Mouse (Mus musculus): ENCODE results near the gene Fbxo11. TPM values are rescaled to one million over a fixed set of nuclear protein-coding genes. Genes with fewer than 3 reads are reported as not detected.
"Not testable (repeated sequence)": the region's sequence is repeated elsewhere in the genome, so short reads cannot be mapped to it uniquely, and the experiment has no call there.

Gene Fbxo11
- polyA plus RNA-seq, 1 experiment = 0.17 TPM

DNA sequence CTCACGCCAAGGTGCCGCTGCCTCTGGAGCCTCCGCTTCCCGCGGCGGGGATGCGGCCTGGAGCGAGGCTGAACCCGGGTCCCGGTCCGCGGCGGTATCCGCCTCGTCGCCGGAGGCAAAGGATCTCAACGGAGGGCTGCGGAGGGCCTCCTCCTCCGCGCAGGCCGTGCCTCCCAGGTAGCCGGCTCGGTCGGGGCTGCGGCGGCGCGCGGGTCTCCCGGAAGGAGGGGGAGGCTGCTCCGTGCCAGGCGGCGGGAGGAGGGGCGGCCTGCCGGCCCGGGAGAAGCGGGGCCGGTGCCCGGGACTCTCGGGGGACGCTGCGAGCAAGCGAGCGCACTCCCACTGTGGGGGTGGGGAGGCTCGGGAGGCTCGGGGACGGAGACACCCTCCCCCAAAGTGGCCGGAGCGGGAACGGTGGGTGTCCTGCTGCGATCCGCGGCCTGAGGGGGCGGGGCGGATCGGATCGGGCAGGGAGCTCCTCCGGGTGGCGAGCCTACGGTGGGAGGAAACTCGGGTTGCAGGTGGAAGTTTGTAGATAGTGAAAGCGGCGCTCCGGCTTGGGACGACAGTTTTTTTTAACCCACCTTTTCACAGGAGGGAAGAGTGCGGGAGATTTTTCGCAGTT, 89.8 kb downstream of the Fbxo11 start:
- H3K36me3 ChIP-seq (ENCODE audit: control insufficient read depth) = peaks cover 40% of the 10 kb centered on the region
- H3K9me3 ChIP-seq (ENCODE audit: control insufficient read depth, low read length) = no peaks in the 10 kb centered on the region
- TF ChIP-seq GATA1 (IDR thresholded peaks at IDR 0.05; ENCODE audit: low read length) (no peak), TAL1 (IDR thresholded peaks at IDR 0.05; ENCODE audit: low read length) (no peak)
- H3K4me1 ChIP-seq (ENCODE audit: control insufficient read depth) = peaks cover 68% of the 10 kb centered on the region
- peak overlapping the region; percentile 97 for H3K4me3 ChIP-seq (replicated peaks)
- no peaks in the 10 kb centered on the region for H3K27me3 ChIP-seq (ENCODE audit: control insufficient read depth)

DNA sequence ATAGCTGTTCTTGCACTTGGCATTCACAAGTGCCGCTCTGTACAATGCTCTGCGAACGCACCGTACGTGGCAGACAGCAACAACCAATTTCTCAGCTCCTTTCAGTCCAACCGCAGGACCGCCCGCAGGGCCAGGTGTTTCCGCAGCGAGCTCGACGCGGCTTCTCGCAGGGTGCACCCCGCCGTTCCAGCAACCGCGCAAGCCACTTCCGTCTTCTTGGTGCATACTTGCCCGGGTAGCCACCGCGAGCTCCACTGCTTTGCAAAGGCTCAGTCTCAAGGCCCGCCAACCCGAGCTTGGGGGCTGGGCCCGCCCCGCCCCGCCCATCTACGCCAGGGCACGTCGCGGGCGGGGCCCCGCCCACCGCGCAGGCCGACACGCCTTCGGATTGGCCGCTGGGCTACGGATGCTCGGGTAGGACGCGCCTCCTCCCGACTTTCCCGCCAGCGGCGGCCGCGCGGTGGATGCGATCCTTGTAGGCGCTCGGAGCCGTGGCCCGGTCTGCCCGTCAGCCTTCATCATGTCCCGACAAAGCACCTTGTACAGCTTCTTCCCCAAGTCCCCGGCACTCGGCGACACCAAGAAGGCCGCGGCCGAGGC, 90.4 kb downstream of the Fbxo11 start, which contains the start of gene Msh6:
TSS of gene Msh6 (plus strand) at position 434 of the 600 bp plus-strand sequence.
- TF ChIP-seq TAL1 (IDR thresholded peaks at IDR 0.05; ENCODE audit: low read length) = no peak
- no peak for TF ChIP-seq GATA1 (IDR thresholded peaks at IDR 0.05; ENCODE audit: low read length)
- no peaks in the 10 kb centered on the region for H3K27me3 ChIP-seq (ENCODE audit: control insufficient read depth)
- H3K4me1 ChIP-seq (ENCODE audit: control insufficient read depth) = peaks cover 68% of the 10 kb centered on the region
- H3K9me3 ChIP-seq (ENCODE audit: control insufficient read depth, low read length) = no peaks in the 10 kb centered on the region
- H3K4me3 ChIP-seq (replicated peaks) = peak within 1 kb of the TSS; percentile 97
- H3K36me3 ChIP-seq (ENCODE audit: control insufficient read depth) = peaks cover 34% of the 10 kb centered on the region

DNA sequence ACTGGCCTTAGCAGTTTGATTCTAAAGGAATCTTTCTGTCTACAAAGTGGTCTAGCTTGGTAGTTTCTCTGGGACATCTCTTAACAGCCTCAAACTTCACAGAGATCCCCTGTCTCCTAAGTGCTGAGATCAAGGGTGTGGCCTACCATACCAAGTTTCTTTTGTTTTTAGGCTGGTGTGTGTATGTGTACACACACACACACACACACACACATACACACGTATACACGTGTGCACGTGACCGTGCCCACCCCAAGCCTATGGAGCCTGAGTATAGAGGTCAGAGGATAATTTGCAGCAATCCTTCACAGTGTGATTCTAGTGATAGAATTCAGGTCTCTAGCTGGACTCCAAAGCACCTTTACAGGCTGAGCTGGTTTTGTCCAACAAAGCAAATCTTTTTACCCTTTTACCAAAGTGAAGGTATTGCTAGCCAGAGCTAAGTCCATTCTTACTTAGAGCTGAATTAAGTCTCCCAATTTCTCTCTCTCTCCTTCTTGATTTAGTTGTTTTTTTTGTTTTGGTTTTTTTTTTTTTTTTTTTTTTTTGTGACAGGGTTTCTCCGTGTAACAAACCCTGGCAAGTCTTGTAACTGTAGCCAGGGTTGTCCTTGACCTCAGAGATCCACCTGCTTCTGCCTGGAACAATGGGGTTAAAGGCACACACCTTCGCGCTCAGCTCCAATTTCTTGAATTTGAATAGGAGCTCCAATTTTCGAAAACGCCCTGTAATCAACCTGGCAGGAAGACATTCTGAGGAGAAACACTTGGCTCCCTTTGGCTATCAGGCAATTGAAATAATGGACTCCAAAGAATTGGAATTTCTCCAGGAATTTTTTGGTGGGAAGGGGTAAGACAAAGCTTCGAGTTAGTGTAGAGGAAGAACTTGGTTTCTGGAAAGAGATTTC, 91.6 kb downstream of the Fbxo11 start:
- H3K27me3 ChIP-seq (ENCODE audit: control insufficient read depth) = no peaks in the 10 kb centered on the region
- H3K36me3 ChIP-seq (ENCODE audit: control insufficient read depth) = peaks cover 21% of the 10 kb centered on the region
- H3K9me3 ChIP-seq (ENCODE audit: control insufficient read depth, low read length) = no peaks in the 10 kb centered on the region
- no peak for TF ChIP-seq GATA1 (IDR thresholded peaks at IDR 0.05; ENCODE audit: low read length)
- TF ChIP-seq TAL1 (IDR thresholded peaks at IDR 0.05; ENCODE audit: low read length) = no peak
- peak overlapping the region; percentile 97 for H3K4me3 ChIP-seq (replicated peaks)
- H3K4me1 ChIP-seq (ENCODE audit: control insufficient read depth) = peaks cover 62% of the 10 kb centered on the region

DNA sequence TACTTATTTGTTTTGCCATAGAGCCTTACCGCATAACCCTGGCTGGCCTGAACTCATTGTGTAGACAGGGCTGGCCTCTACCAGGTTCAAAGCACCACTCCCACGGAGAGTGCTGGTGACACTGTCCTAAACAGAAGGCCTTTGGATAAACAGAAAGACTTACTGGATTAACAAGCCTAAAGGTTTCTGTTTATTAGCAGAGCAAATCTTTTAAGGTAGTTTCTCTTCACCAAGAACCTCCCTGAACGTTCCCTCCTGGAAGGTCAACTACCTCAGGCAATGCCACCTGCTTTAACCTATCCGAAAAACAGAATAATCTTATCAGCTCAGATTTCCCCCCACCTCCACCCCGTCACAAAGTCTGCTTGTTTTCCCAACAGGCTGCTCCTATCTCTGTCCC, 92.2 kb downstream of the Fbxo11 start:
- Histone ChIP-seq H3K9me3 (ENCODE audit: control insufficient read depth, low read length) (no peaks in the 10 kb centered on the region), H3K4me3 (replicated peaks) (no peak overlapping the region), H3K4me1 (ENCODE audit: control insufficient read depth) (peaks cover 57% of the 10 kb centered on the region), H3K36me3 (ENCODE audit: control insufficient read depth) (peaks cover 15% of the 10 kb centered on the region), H3K27me3 (ENCODE audit: control insufficient read depth) (no peaks in the 10 kb centered on the region)
- no peak for TF ChIP-seq GATA1 (IDR thresholded peaks at IDR 0.05; ENCODE audit: low read length)
- TF ChIP-seq TAL1 (IDR thresholded peaks at IDR 0.05; ENCODE audit: low read length) = no peak

GRCm38 (mm10) chr17:87971696-87972591, 93.1 kb downstream of the Fbxo11 start:
- H3K4me3 ChIP-seq (replicated peaks); H3K27me3 ChIP-seq (ENCODE audit: control insufficient read depth); H3K9me3 ChIP-seq (ENCODE audit: control insufficient read depth, low read length); H3K36me3 ChIP-seq (ENCODE audit: control insufficient read depth): not testable (repeated sequence)
- peaks cover 48% of the 10 kb centered on the region for H3K4me1 ChIP-seq (ENCODE audit: control insufficient read depth)

DNA sequence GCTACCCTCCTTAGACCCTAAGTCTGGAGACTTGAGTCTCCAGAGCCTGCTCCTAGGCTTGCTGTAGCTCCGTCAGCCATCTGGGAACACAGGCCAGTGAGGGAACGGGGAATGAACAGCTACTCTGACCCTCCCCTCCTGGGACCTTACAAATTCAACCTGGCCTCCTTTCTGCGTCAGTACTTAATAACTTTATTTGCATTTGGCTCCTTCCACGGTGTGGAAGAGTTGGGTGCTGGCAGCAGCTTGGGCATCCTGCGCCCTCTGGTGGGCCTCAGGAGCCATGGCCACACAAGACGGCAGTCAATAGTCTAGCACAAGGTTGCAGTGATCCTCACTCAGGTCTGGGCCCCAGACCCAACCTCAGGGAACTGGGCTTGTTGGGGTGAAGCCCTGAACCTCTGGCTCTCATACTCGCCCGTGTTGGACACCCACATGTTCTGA, 96.6 kb downstream of the Fbxo11 start:
- not testable (repeated sequence) for H3K4me3 ChIP-seq (replicated peaks); H3K36me3 ChIP-seq (ENCODE audit: control insufficient read depth); H3K27me3 ChIP-seq (ENCODE audit: control insufficient read depth); H3K9me3 ChIP-seq (ENCODE audit: control insufficient read depth, low read length)
- H3K4me1 ChIP-seq (ENCODE audit: control insufficient read depth) = peaks cover 20% of the 10 kb centered on the region

- no peaks in the 10 kb centered on the region for H3K36me3 ChIP-seq (ENCODE audit: control insufficient read depth)
- H3K27me3 ChIP-seq (ENCODE audit: control insufficient read depth) = no peaks in the 10 kb centered on the region
- TF ChIP-seq TAL1 (IDR thresholded peaks at IDR 0.05; ENCODE audit: low read length) = no peak
- no peak for TF ChIP-seq GATA1 (IDR thresholded peaks at IDR 0.05; ENCODE audit: low read length)
- H3K4me1 ChIP-seq (ENCODE audit: control insufficient read depth) = no peaks in the 10 kb centered on the region
- no peak overlapping the region for H3K4me3 ChIP-seq (replicated peaks)
- H3K9me3 ChIP-seq (ENCODE audit: control insufficient read depth, low read length) = peaks cover 2% of the 10 kb centered on the region; the same call in 1 of the 2 replicates
Observed at GRCm38 (mm10) chr17:87963081-87964075, 101.7 kb downstream of the Fbxo11 start.

GRCm38 (mm10) chr17:87959931-87960330, 105.2 kb downstream of the Fbxo11 start:
- H3K27me3 ChIP-seq (ENCODE audit: control insufficient read depth) = not testable (repeated sequence)

DNA sequence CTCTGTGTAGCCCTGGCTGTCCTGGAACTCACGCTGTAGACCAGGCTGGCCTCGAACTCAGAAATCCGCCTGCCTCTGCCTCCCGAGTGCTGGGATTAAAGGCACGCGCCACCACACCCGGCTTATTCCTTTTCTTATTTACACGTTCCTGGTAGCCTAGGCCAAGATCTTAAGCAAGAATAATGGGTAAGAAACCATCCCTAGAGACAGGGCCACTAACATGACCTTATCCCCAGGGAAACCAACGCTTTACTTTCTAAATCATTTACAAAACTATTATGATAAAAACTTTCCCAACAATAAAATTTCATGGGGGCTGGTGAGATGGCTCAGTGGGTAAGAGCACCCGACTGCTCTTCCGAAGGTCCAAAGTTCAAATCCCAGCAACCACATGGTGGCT, 105.7 kb downstream of the Fbxo11 start:
- H3K9me3 ChIP-seq (ENCODE audit: control insufficient read depth, low read length); H3K36me3 ChIP-seq (ENCODE audit: control insufficient read depth); H3K27me3 ChIP-seq (ENCODE audit: control insufficient read depth); H3K4me1 ChIP-seq (ENCODE audit: control insufficient read depth); H3K4me3 ChIP-seq (replicated peaks): not testable (repeated sequence)

More at GRCm38 (mm10) chr17:87959931-87960330, 105.2 kb downstream of the Fbxo11 start:
- not testable (repeated sequence) for H3K4me1 ChIP-seq (ENCODE audit: control insufficient read depth); H3K36me3 ChIP-seq (ENCODE audit: control insufficient read depth); H3K9me3 ChIP-seq (ENCODE audit: control insufficient read depth, low read length); H3K4me3 ChIP-seq (replicated peaks)

All from erythroblast, embryonic 14.5 days (primary cell).